Mouse (Mus musculus): ENCODE measurements around the gene Tspan17.

GRCm38 (mm10) chr13:54749864-54750411 is 39.2 kb upstream of the Tspan17 start, which contains the start of gene Gprin1:
- TF ChIP-seq POLR2A (IDR thresholded peaks at IDR 0.05; ENCODE audit: low read depth, low read length) (no peak), CTCF (IDR thresholded peaks at IDR 0.05; ENCODE audit: borderline replicate concordance, insufficient read depth, low read length) (no peak)

Measured in embryonic fibroblast, embryonic 13.5 days (primary cell).